Mouse (Mus musculus) CH12.LX (cell line): ENCODE results near the gene Gmnn. TPM values are rescaled to one million over a fixed set of nuclear protein-coding genes. Genes with fewer than 3 reads are reported as not detected.

Experiments
- DNase-seq: peaks from one replicate; pipeline ENCODE4 v3.0.0-alpha.2; 2013; ENCODE audit errors: extremely low read depth
- H3K27ac ChIP-seq: 2 replicates; pipeline ENCODE4 v1.5.1; 2012; ENCODE audit warnings: low read depth, mild to moderate bottlenecking, control low read depth, moderate library complexity; ENCODE audit not compliant: insufficient read depth
- H3K27me3 ChIP-seq: replicated peaks from 2 replicates; pipeline ENCODE3; 2012; ENCODE audit warnings: inconsistent platforms
- H3K36me3 ChIP-seq, 2 experiments: replicated peaks in 1 of 2; 2 replicates each; pipeline versions ENCODE3 to v1.6.1; 2012; ENCODE audit warnings: inconsistent platforms in 1 of 2, low read length in 1 of 2, mild to moderate bottlenecking in 1 of 2, mixed read lengths in 1 of 2, moderate library complexity in 1 of 2; ENCODE audit not compliant: control insufficient read depth in 1 of 2, insufficient read depth in 1 of 2
- H3K4me1 ChIP-seq, 2 experiments: 2 replicates each; pipeline ENCODE4 v1.6.1; 2012; ENCODE audit warnings: inconsistent platforms in 1 of 2, moderate library complexity in 1 of 2; ENCODE audit not compliant: insufficient read depth in 2 of 2, control insufficient read depth in 1 of 2
- H3K4me2 ChIP-seq: 2 replicates; pipeline ENCODE4 v1.6.1; 2012; ENCODE audit warnings: low read depth, mild to moderate bottlenecking, control low read depth; ENCODE audit not compliant: poor library complexity, insufficient read depth, severe bottlenecking
- H3K4me3 ChIP-seq, 3 experiments: fragments of 150-350 bp in 1 of 3; sonication (generic) in 1 of 3; replicated peaks in 1 of 3; 2 replicates each; pipeline versions ENCODE3 to v1.5.1; 2011 to 2012; ENCODE audit warnings: low read depth in 2 of 3, low read length in 2 of 3, mild to moderate bottlenecking in 2 of 3, moderate library complexity in 2 of 3, control low read depth in 1 of 3, improper control_type of control experiment in 1 of 3, inconsistent platforms in 1 of 3, mixed read lengths in 1 of 3; ENCODE audit not compliant: poor library complexity in 1 of 3
- H3K79me2 ChIP-seq: replicated peaks from 2 replicates; pipeline ENCODE4 v1.6.1; 2012; ENCODE audit warnings: mild to moderate bottlenecking, moderate library complexity; ENCODE audit not compliant: control insufficient read depth, poor library complexity, insufficient read depth, severe bottlenecking; ENCODE audit errors: extremely low read depth
- H3K9ac ChIP-seq: 2 replicates; pipeline ENCODE4 v1.6.1; 2012; ENCODE audit warnings: low read depth, mild to moderate bottlenecking, control low read depth, moderate library complexity; ENCODE audit not compliant: insufficient read depth
- H3K9me3 ChIP-seq: replicated peaks from 2 replicates; pipeline ENCODE3; 2012; ENCODE audit warnings: low read length, inconsistent platforms, mixed read lengths
- CHD1 ChIP-seq: IDR thresholded peaks from 2 replicates; pipeline ENCODE4 v1.6.1; 2012; ENCODE audit warnings: low read depth, low read length, improper control_type of control experiment, inconsistent platforms
- CTCF ChIP-seq, 2 experiments: IDR thresholded peaks in 1 of 2; conservative IDR thresholded peaks in 1 of 2; 2 replicates each; pipeline ENCODE4 v1.5.1; 2011 to 2012; ENCODE audit warnings: low read depth in 2 of 2, low read length in 2 of 2, improper control_type of control experiment in 1 of 2, inconsistent platforms in 1 of 2, mild to moderate bottlenecking in 1 of 2, moderate library complexity in 1 of 2
- E2F4 ChIP-seq: IDR thresholded peaks from 2 replicates; pipeline ENCODE4 v1.6.1; 2011; ENCODE audit warnings: low read depth, low read length, improper control_type of control experiment; ENCODE audit not compliant: insufficient replicate concordance
- GABPA ChIP-seq: IDR thresholded peaks from 2 replicates; pipeline ENCODE4 v1.6.1; 2012; ENCODE audit warnings: low read depth, low read length, improper control_type of control experiment, inconsistent platforms; ENCODE audit not compliant: insufficient replicate concordance
- IRF4 ChIP-seq: IDR thresholded peaks from 2 replicates; pipeline ENCODE4 v1.6.1; 2014; ENCODE audit warnings: low read depth, mild to moderate bottlenecking, inconsistent platforms, low read length, improper control_type of control experiment
- JUN ChIP-seq: IDR thresholded peaks from 2 replicates; pipeline ENCODE4 v1.6.1; 2011; ENCODE audit warnings: low read depth, mild to moderate bottlenecking, low read length, improper control_type of control experiment, moderate library complexity; ENCODE audit not compliant: insufficient read depth
- KAT2A ChIP-seq: IDR thresholded peaks from 2 replicates; pipeline ENCODE4 v1.6.1; 2012; ENCODE audit warnings: low read length, improper control_type of control experiment, inconsistent platforms; ENCODE audit not compliant: insufficient replicate concordance
- MAZ ChIP-seq: IDR thresholded peaks from 2 replicates; pipeline ENCODE4 v1.6.1; 2012; ENCODE audit warnings: low read depth, mild to moderate bottlenecking, inconsistent platforms, low read length, improper control_type of control experiment, moderate library complexity
- PAX5 ChIP-seq: IDR thresholded peaks from 2 replicates; pipeline ENCODE4 v1.6.1; 2012; ENCODE audit warnings: low read length, inconsistent platforms, mixed read lengths
- SIN3A ChIP-seq: IDR thresholded peaks from 2 replicates; pipeline ENCODE4 v1.6.1; 2012; ENCODE audit warnings: low read length, improper control_type of control experiment, inconsistent platforms
- TBP ChIP-seq: conservative IDR thresholded peaks from 2 replicates; pipeline ENCODE4 v1.6.1; 2011; ENCODE audit warnings: low read depth, low read length, improper control_type of control experiment
- USF1 ChIP-seq: IDR thresholded peaks from 2 replicates; pipeline ENCODE4 v1.6.1; 2014; ENCODE audit warnings: low read depth, mild to moderate bottlenecking, inconsistent platforms, low read length, improper control_type of control experiment
- ZC3H11A ChIP-seq: IDR thresholded peaks from 2 replicates; pipeline ENCODE4 v1.6.1; 2012; ENCODE audit warnings: low read depth, mild to moderate bottlenecking, inconsistent platforms, low read length, improper control_type of control experiment
- dilution Hi-C: fragments of 300-500 bp; cut with MboI; formaldehyde crosslinking; loops from 2 replicates; pipeline ENCODE4 v1.14.3; 2020; ENCODE audit warnings: low sequenced_read_pairs; ENCODE audit not compliant: extremely low pct_unique_long_range_greater_than_20kb, extremely low pct_ligation_motif_present
- in situ Hi-C: fragments of 300-500 bp; cut with MboI; formaldehyde crosslinking; loops from 3 replicates; pipeline ENCODE4 v1.14.3; 2019; ENCODE audit warnings: low sequenced_read_pairs, low pct_ligation_motif_present, low pct_unique_long_range_greater_than_20kb, mixed read lengths
- polyA plus RNA-seq: library from polyadenylated mRNA; unstranded; fragments of >175 nt; gene quantifications from 2 replicates; pipeline ENCODE4 v1.2.1, GENCODE M21; 2012; ENCODE audit warnings: low read depth; ENCODE audit not compliant: insufficient read length
- total RNA-seq, 2 experiments: library from RNA; depleted of rRNA; stranded (reverse); fragments of 300-350 nt in 1 of 2; fragments of >200 nt in 1 of 2; gene quantifications; 2 replicates each; pipeline ENCODE4 v1.2.3; 2012 to 2014

Gmnn gene
- total and polyA plus RNA-seq, 3 experiments: 117 to 166 (median 166) TPM

DNA sequence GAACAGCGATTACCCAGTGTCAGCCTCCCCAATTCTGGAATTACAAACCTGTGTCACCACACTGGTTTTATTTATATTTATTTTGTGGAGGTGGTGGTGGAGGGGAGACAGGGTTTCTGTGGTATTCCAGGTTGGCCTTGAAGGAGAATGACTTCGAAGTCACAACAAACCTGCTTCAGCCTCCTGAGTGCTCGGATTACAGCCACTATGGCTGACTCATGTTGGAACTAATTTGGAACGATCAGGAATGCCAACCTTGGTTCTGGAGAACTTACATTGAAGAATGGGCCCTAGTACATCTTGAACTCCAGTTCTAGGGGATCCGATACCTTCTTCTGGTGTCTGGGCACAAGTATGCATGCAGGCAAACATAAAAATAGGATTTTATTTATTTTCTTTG, 37.7 kb upstream of the Gmnn start:
- Histone ChIP-seq H3K36me3 (peaks cover 0 to 3% of the 10 kb centered on the region in 2 experiments), H3K4me3 (no peak overlapping the region), H3K9ac (no peak overlapping the region), H3K4me1 (peaks cover 2 to 5% of the 10 kb centered on the region in 2 experiments; a peak in 3 of 4 replicates), H3K27me3 (no peaks in the 10 kb centered on the region), H3K9me3 (no peaks in the 10 kb centered on the region), H3K79me2 (peaks cover 28% of the 10 kb centered on the region), H3K27ac (no peak overlapping the region)
- no peak for DNase-seq
- in situ Hi-C loops: no loop called here
- dilution Hi-C loops: no loop called here
- no peak for TF ChIP-seq PAX5
- no peak for TF ChIP-seq GABPA
- TF ChIP-seq CTCF (conservative IDR thresholded peaks at IDR 0.05 in 1 of 2, IDR thresholded peaks at IDR 0.05 in 1 of 2; ENCODE audit: low read depth in 2 of 2, low read length in 2 of 2): no peak
- no peak for TF ChIP-seq SIN3A
- TF ChIP-seq CHD1: no peak
- no peak for TF ChIP-seq JUN
- no peak for TF ChIP-seq ZC3H11A
- no peak for TF ChIP-seq TBP
- no peak for TF ChIP-seq IRF4
- TF ChIP-seq, all 38 proteins: peak for 0
- H3K4me2 ChIP-seq: peak overlapping the region; percentile 11; the same call in 1 of the 2 replicates

DNA sequence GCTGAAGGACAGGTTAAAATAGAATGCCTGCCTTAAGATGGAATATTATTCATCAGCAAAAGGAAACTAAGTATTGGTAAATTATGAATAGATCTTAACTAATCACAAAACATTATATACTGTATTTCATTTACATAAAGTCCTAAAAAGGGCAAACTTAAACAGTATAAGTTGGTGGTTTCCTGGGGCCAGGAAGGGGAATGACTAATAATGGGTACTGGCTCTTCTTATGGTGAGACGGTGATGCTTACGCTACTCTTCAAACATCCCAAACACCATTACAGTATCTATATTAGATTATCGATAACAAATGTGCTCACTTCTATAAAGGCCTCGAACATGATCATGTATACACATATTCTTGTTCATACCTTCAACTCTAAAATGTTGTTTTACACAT, 37.0 kb upstream of the Gmnn start:
- Histone ChIP-seq H3K9me3 (no peaks in the 10 kb centered on the region), H3K27me3 (no peaks in the 10 kb centered on the region), H3K36me3 (no peaks in the 10 kb centered on the region), H3K4me1 (peaks cover 2 to 5% of the 10 kb centered on the region in 2 experiments; a peak in 3 of 4 replicates), H3K4me2 (no peak overlapping the region), H3K4me3 (no peak overlapping the region), H3K27ac (no peak overlapping the region), H3K9ac (no peak overlapping the region), H3K79me2 (peaks cover 24% of the 10 kb centered on the region)
- in situ Hi-C loops: no loop called here
- TF ChIP-seq E2F4: no peak
- no peak for DNase-seq
- dilution Hi-C loops: no loop called here

DNA sequence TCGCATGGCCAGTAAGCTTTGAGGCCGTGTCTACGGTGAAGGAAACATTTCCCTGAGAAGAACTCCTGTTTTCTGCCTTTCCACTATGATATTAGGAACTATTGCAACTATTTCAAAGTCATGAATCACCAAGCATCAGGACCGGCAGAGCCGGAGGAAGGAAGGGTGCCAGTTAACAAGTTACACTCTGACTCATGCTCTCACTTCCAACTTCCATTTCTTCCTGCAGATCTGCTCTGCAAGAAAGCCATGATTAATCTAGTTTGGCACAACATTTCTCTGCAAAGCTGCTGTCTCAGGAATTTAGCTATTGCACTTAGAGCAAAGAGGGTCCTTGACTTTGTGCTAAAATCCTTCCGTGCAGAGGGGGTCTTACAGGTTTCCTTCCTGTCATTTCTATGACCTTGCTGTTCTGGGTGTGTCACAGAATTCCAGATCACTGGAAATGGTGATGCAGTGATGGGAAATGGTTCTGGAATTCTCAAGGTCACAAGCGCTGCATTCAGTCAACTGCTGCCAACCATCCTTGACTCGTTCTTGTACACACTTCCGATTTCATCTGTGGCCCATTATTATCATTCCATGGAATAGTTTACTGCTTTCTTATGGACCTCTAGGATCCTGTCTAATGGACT, 30.8 kb upstream of the Gmnn start:
- Histone ChIP-seq H3K9me3 (no peaks in the 10 kb centered on the region), H3K4me1 (peaks cover 2 to 24% of the 10 kb centered on the region in 2 experiments), H3K36me3 (no peaks in the 10 kb centered on the region), H3K4me3 (no peak overlapping the region), H3K27ac (no peak overlapping the region), H3K79me2 (no peaks in the 10 kb centered on the region), H3K27me3 (no peaks in the 10 kb centered on the region), H3K9ac (no peak overlapping the region), H3K4me2 (no peak overlapping the region)
- dilution Hi-C loops: no loop called here
- TF ChIP-seq IRF4 (peak; percentile 13; the same call in 1 of the 2 replicates), SIN3A (0 out of 2 replicates have a peak, but pooled peaks have one; percentile 10), KAT2A (no peak), MAZ (no peak), USF1 (no peak)
- in situ Hi-C loops: no loop called here
- DNase-seq: no peak
